Mouse (Mus musculus) mammary gland, adult 2 months (tissue): ENCODE measurements around the gene Kif3c. TPM values are rescaled to one million over a fixed set of nuclear protein-coding genes. Genes with fewer than 3 reads are reported as not detected.

Experiments used
- polyA plus RNA-seq: library from polyadenylated mRNA; depleted of rRNA; stranded (reverse); fragments of >200 nt; gene quantifications from 2 replicates; pipeline ENCODE4 v1.2.3, GENCODE M21; 2012; ENCODE audit warnings: low replicate concordance; rRNA removed

Gene Kif3c
- 6.9 and 16.7 TPM in 2 replicates for polyA plus RNA-seq

GRCm38 (mm10) chr12:3364508-3365448, at the start of gene Kif3c:
Gene Kif3c (plus strand): TSS chr12:3365132.

GRCm38 (mm10) chr12:3426530-3427034, 61.6 kb downstream of the Kif3c start, which contains the start of gene Asxl2:
Gene Asxl2 (plus strand): TSS chr12:3426857.

Other genes with a start within 250 kb of the Kif3c start
- 39.5 and 43.5 TPM in 2 replicates for gene Rab10, start 55.2 kb upstream of the Kif3c start, polyA plus RNA-seq
- gene Asxl2, start 61.7 kb downstream of the Kif3c start, polyA plus RNA-seq: 7.7 and 10.9 TPM in 2 replicates
- gene Dtnb, start 207.2 kb downstream of the Kif3c start, polyA plus RNA-seq: 28.1 and 29.7 TPM in 2 replicates